Mouse (Mus musculus) kidney, embryonic 16.5 days (tissue): ENCODE measurements around the gene Xpr1. TPM values are rescaled to one million over a fixed set of nuclear protein-coding genes. Genes with fewer than 3 reads are reported as not detected.

ENCODE experiments used
- ATAC-seq: fragments of 200-750 bp; cut with Nextera tagmentation; 2 replicates; pipeline ENCODE4 v1.8.0; 2017; ENCODE audit warnings: moderate TSS enrichment; ENCODE audit not compliant: low FRiP score, low TSS enrichment
- H3K27ac ChIP-seq: fragments of 300-500 bp; sonication (generic); 2 replicates; pipeline ENCODE4 v1.5.1; 2014; ENCODE audit warnings: low read length
- H3K27me3 ChIP-seq: fragments of 300-500 bp; sonication (generic); 2 replicates; pipeline ENCODE4 v1.6.1; 2014; ENCODE audit warnings: low read length, control low read depth, mixed read lengths; ENCODE audit not compliant: insufficient read depth
- H3K36me3 ChIP-seq: fragments of 300-500 bp; sonication (generic); 2 replicates; pipeline ENCODE4 v1.6.1; 2014; ENCODE audit warnings: low read length, control low read depth, mixed read lengths; ENCODE audit not compliant: insufficient read depth
- H3K4me1 ChIP-seq: fragments of 300-500 bp; sonication (generic); 2 replicates; pipeline ENCODE4 v1.6.1; 2014; ENCODE audit warnings: low read length, control low read depth, mixed read lengths; ENCODE audit not compliant: insufficient read depth
- H3K4me2 ChIP-seq: fragments of 300-500 bp; sonication (generic); replicated peaks from 2 replicates; pipeline ENCODE4 v1.6.1; 2014; ENCODE audit warnings: low read depth, low read length
- H3K4me3 ChIP-seq: fragments of 300-500 bp; sonication (generic); 2 replicates; pipeline ENCODE4 v1.5.1; 2014; ENCODE audit warnings: mild to moderate bottlenecking, low read length
- H3K9ac ChIP-seq: fragments of 300-500 bp; sonication (generic); replicated peaks from 2 replicates; pipeline ENCODE4 v1.6.1; 2014; ENCODE audit warnings: low read length
- H3K9me3 ChIP-seq: fragments of 300-500 bp; sonication (generic); 2 replicates; pipeline ENCODE4 v1.6.1; 2016; ENCODE audit warnings: low read length, control low read depth
- WGBS: fragments of 180-500 bp; shearing (Covaris S2); extraction: QIAGEN DNeasy Blood & Tissue Kit; methylation state at CpG from one replicate; pipeline ENCODE4 v1.1.7; 2014; 5-methylcytosine and 5-hydroxymethylcytosine counted together
- polyA plus RNA-seq: library from polyadenylated mRNA; unstranded; fragments of >200 nt; fragmentation: Nextera tagmentation; extraction: Ambion mirVana; gene quantifications from 2 replicates; pipeline ENCODE4 v1.2.1, GENCODE M21; 2015

Xpr1 gene
- polyA plus RNA-seq, 1 experiment from 2014 or later = 9.2 TPM

DNA sequence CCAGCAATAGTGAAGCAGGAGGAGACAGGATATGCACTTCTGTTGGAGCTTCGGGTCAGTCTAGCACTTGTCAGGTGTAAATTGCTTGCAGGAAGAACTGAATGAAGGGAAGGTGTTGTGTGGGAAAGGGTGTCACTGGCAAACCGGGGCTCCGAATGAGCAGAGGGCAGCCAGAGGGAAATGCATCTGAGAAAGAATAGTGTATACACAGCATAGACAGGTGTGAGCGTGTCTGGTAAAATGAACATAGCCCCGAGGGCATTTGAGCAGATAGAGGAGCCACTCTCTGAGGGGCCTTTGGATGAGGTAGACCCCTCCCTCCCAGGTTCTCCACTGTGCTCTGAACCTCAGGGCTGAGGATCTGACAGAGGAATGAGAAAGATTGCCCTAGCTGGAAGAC lies 169.2 kb downstream of the Xpr1 start:
- Histone ChIP-seq H3K9ac (no peak overlapping the region), H3K4me3 (no peak overlapping the region), H3K27ac (peak overlapping the region; percentile 74), H3K27me3 (no peaks in the 10 kb centered on the region), H3K36me3 (no peaks in the 10 kb centered on the region), H3K4me2 (no peak overlapping the region), H3K4me1 (peaks cover 30% of the 10 kb centered on the region), H3K9me3 (no peaks in the 10 kb centered on the region)
- no peak for ATAC-seq
- 50% methylated on average over 5 of the region's 5 CpGs for WGBS

DNA sequence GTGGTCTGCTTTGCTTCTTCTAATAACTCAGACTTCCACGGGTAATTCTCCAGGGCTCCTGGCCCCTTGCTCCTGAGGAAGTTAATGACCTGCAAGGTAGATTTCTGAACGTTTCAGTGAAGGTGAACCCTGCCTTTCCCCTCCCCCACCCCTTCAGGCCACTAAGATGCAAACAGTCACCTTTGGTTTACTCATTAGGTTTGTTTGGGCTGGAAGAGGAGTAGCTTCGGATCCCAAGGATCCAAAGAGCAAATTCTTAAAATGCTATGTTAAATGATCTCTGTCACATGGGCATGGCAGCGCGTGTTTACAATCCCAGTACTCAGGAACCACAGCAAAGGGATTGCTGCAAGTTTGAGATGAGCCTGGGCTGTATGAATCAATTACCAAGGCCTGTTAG lies 169.8 kb downstream of the Xpr1 start:
- H3K9ac ChIP-seq = no peak overlapping the region; the same call in 1 of the 2 replicates
- ATAC-seq = no peak
- H3K4me1 ChIP-seq = peaks cover 26% of the 10 kb centered on the region
- no peaks in the 10 kb centered on the region for H3K9me3 ChIP-seq
- no peaks in the 10 kb centered on the region for H3K27me3 ChIP-seq
- H3K4me2 ChIP-seq = no peak overlapping the region
- H3K27ac ChIP-seq = peak overlapping the region; percentile 77
- no peak overlapping the region for H3K4me3 ChIP-seq
- H3K36me3 ChIP-seq = no peaks in the 10 kb centered on the region
- WGBS = 31% methylated on average over 5 of the region's 5 CpGs

DNA sequence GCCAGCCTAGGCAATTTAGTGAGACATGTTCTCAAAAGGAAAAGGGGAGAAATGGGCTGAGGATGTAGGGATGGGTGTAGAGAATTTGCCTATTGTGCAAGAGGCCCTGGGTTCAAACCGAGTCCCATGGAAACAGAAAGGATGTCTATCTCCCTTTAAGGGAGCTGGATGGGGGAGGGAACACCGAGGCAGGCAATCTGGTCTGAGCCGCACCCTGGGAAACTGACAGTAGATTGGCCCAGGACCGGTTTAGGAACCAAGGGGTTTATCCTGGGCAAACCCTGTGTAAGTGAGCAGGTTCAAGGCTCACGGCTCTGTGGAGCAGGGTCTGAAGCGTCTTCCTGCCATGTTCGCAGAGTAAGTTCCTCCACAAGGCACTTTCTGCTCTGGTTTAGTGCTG lies 171.7 kb downstream of the Xpr1 start:
- ATAC-seq = no peak
- Histone ChIP-seq H3K4me2 (peak overlapping the region; percentile 90), H3K9ac (peak overlapping the region; percentile 84; the same call in 1 of the 2 replicates), H3K27me3 (no peaks in the 10 kb centered on the region), H3K4me3 (peak overlapping the region; percentile 58), H3K4me1 (peaks cover 24% of the 10 kb centered on the region), H3K36me3 (peaks cover 12% of the 10 kb centered on the region), H3K27ac (peak overlapping the region; percentile 18; the same call in 1 of the 2 replicates), H3K9me3 (no peaks in the 10 kb centered on the region)
- WGBS = 69% methylated on average over 7 of the region's 7 CpGs

DNA sequence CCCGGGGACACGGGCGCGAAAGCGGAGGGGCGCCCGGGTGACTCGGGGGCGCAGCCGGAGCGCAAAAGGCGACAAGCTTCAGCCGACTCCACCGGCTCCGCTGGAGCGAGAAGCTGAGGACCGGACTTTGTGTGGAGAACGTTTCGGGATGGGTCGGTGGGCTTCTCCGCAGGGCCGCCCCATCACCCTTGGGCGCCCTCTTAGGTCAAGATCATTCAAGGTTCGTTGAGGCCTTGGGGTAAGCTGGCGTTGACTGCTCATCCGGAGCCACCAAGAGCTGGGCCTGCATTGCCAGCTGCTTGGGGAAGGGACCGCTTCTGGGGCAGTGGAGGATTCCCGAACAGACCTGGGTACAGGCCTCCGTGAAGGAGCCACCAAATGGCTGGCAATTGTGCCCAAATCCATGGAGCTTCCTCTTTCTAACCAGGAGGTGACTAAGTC lies 172.4 kb downstream of the Xpr1 start:
- H3K27ac ChIP-seq = peak overlapping the region; percentile 83
- H3K4me2 ChIP-seq = peak overlapping the region; percentile 90
- peak overlapping the region; percentile 58 for H3K4me3 ChIP-seq
- 3% methylated on average over 27 of the region's 29 CpGs for WGBS
- H3K4me1 ChIP-seq = peaks cover 24% of the 10 kb centered on the region
- peak overlapping the region; percentile 84 for H3K9ac ChIP-seq
- no peaks in the 10 kb centered on the region for H3K27me3 ChIP-seq
- H3K9me3 ChIP-seq = no peaks in the 10 kb centered on the region
- peaks cover 14% of the 10 kb centered on the region for H3K36me3 ChIP-seq
- peak; percentile 35 for ATAC-seq

DNA sequence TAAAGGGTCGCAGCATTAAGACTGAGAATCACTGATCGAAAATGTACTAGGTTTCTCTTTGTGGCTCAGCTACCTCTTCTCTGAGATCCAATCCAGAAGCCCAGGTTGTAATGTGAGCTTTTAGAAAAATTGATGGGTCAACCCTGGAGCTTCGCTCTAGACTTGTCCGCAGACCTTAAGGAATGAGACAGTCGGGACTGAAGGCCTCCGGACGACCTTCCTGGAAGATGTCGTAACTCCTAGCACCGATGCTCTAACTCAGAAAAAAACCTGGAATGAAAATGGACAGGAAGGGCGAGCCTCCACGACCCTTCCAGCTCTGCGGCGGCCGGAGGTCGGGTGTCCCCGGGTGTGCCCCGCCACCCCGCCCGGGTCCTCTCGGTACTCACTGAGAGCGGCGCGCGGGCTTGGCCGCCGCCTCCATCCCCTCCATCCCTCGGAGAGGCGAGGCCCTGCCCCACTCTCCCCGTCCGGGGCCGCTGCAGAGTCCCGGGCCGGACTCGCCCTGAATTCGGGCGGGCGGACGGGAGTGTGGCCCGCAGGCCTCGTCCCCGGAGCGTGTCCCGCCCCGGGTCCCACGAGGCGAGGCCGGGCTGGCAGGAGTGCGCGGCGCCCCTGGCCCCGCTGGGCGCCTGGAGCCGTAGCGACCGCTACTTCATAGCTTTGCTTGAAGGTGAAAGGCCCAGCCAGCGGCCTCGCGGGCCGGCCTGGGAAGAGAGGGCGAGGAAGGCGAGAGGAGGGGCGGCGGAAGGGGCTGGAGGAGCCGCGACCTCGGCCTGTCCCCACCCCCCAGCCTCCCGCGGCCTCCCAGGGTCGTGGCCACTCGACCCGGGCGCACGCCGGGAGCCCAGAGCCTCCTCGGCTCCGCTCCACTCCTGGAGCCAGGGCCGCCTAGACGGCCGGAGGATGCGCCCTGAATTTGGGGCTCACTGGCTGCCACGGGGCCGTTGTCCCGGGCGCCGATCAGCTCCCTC lies 173.1 kb downstream of the Xpr1 start, which contains the start of gene BC034090:
Gene BC034090 (minus strand): TSS at position 648 of the 974 bp plus-strand sequence.
- Histone ChIP-seq H3K27ac (peak within 1 kb of the TSS; percentile 83), H3K4me1 (peaks cover 31% of the 10 kb centered on the region), H3K9me3 (no peaks in the 10 kb centered on the region), H3K27me3 (no peaks in the 10 kb centered on the region), H3K4me2 (peak within 1 kb of the TSS; percentile 90), H3K9ac (peak within 1 kb of the TSS; percentile 84), H3K4me3 (peak within 1 kb of the TSS; percentile 58), H3K36me3 (peaks cover 14% of the 10 kb centered on the region)
- peak; percentile 79 for ATAC-seq
- 2% methylated on average over 83 of the region's 85 CpGs for WGBS

DNA sequence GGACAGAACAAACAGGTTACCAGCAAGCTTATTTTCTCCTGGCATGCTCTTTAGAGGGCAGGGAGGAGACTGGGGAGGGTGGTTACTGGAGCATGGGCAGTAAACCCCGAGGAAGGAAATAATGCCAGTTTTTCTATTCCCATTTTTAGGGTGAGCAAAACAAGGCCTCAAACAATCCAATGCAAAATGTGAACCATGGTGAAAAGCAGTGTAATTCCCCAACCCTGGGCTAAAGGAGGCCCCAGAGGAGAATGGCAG lies 174.8 kb downstream of the Xpr1 start:
- Histone ChIP-seq H3K4me3 (no peak overlapping the region), H3K27ac (no peak overlapping the region), H3K27me3 (no peaks in the 10 kb centered on the region), H3K36me3 (peaks cover 14% of the 10 kb centered on the region), H3K9me3 (no peaks in the 10 kb centered on the region), H3K4me2 (no peak overlapping the region), H3K4me1 (peaks cover 47% of the 10 kb centered on the region), H3K9ac (no peak overlapping the region)
- ATAC-seq = no peak
- 31% methylated on average over 1 of the region's 1 CpGs for WGBS

DNA sequence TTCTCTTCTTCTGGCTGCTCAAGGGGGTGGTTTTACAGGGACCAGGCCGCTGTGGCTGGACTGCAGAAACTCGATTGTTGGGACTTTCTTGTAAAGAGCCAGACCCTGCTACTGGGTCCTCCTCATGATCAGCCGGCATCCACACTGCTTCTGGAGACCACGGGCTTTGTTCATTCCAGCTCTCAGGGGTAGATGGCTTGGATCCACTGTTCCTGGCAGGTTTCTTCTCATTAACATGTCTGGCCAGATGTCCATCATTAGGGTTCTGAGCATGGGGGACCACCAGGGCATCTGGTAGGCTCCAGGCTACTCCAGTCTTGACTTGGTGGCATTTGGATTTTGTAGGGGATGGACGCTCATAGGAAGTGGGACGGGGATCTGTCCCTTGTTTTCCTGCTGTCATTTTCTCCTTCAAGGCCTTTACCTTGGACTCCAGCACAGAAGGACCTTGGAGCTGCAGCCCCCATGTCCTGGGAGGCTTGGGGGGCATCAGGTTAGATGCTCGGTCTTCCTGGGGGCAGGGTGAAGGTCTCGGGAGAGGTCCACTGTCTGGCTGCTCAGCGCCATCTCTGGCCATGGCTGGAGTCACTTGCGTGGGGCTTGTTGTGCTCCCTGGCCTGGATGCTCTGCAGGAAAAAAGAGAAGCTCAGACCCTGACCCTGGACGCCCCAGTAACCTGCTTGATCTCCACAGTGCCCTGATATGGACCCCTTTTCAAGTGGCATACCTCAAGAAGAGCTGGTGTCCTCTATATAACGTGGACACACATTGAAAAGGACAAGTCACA lies 175.3 kb downstream of the Xpr1 start:
- H3K4me3 ChIP-seq = no peak overlapping the region
- H3K36me3 ChIP-seq = peaks cover 14% of the 10 kb centered on the region
- no peaks in the 10 kb centered on the region for H3K27me3 ChIP-seq
- no peak overlapping the region for H3K27ac ChIP-seq
- H3K9me3 ChIP-seq = no peaks in the 10 kb centered on the region
- H3K4me1 ChIP-seq = peaks cover 47% of the 10 kb centered on the region
- no peak overlapping the region for H3K4me2 ChIP-seq
- no peak overlapping the region for H3K9ac ChIP-seq
- no peak for ATAC-seq
- 76% methylated on average over 12 of the region's 12 CpGs for WGBS

DNA sequence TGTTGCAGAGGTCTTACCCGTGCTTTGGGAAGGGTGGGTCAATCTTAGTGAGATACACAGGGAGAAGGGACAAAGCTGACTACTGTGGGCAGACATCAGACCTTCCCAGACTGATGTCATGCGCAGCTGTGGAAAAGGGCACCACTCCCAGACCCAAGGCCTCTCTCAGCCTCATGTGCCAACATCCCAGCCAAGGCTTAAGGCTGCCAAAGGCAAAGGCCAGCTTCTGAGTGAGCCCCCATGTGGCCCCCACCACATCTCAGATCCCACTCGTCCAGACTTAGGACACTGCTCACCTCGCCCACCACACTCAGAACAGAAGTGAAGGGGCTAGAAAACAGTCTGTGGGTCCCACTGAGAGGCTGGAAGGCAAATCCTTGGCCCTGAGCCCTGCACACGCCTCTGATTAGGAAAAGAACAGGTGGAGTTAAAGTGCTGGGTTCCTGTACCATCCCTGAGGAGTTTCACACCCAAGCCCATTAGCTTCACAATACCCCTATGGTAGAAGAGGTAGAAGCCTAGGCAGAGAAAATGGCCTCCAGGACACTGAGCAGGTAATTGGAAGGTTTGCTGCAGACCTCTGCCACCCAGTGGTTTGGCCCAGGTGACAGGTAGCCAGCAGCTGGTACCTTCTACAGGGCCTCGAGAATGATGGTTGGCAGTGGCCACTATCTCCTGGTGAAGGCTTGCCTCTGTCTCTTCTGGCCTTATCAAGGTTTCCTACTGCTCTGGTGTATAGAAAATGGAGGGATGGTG lies 177.1 kb downstream of the Xpr1 start:
- Histone ChIP-seq H3K4me3 (no peak overlapping the region), H3K27ac (no peak overlapping the region), H3K4me1 (peaks cover 54% of the 10 kb centered on the region), H3K9me3 (no peaks in the 10 kb centered on the region), H3K36me3 (peaks cover 14% of the 10 kb centered on the region), H3K27me3 (no peaks in the 10 kb centered on the region), H3K9ac (no peak overlapping the region), H3K4me2 (no peak overlapping the region)
- no peak for ATAC-seq
- 84% methylated on average over 6 of the region's 6 CpGs for WGBS

DNA sequence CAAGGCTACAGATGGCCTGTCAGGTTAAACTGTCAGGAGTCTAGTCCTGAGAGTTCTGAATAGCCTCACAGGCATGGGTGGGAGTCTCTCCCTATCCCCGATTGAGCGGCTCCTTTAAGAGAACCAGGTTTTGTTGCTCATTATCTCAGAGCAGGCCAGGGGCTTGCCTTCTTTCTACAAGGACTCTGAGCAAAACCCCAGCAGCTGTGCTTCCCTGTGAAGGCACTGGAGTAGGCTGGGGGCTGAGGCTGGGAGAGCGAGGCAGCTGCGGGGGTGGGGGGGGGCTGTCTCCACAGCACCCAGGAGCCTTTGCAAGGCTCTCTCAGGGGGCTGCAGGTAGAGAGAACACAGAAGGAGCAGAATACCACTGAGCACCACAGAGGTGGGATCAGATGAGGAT lies 178.0 kb downstream of the Xpr1 start:
- Histone ChIP-seq H3K4me1 (peaks cover 48% of the 10 kb centered on the region), H3K9me3 (no peaks in the 10 kb centered on the region), H3K4me2 (no peak overlapping the region), H3K4me3 (no peak overlapping the region), H3K36me3 (peaks cover 14% of the 10 kb centered on the region), H3K27ac (peak overlapping the region; percentile 90), H3K27me3 (no peaks in the 10 kb centered on the region), H3K9ac (no peak overlapping the region; the same call in 1 of the 2 replicates)
- no peak for ATAC-seq
- WGBS = 73% methylated on average over 4 of the region's 4 CpGs
